Mouse (Mus musculus) heart, embryonic 10.5 days (tissue): Measurements from ENCODE around the gene E2f4. TPM values are rescaled to one million over a fixed set of nuclear protein-coding genes. Genes with fewer than 3 reads are reported as not detected.

Experiments
- DNase-seq: peaks from one replicate; pipeline ENCODE4 v3.0.0-alpha.2; 2017; ENCODE audit warnings: low spot score
- H3K27ac ChIP-seq: fragments of 300-500 bp; sonication (generic); 2 replicates; pipeline ENCODE4 v1.5.1; 2016; ENCODE audit warnings: mild to moderate bottlenecking
- H3K27me3 ChIP-seq: fragments of 300-500 bp; sonication (generic); 2 replicates; pipeline ENCODE4 v1.6.1; 2016; ENCODE audit warnings: mild to moderate bottlenecking; ENCODE audit not compliant: poor library complexity, insufficient read depth, severe bottlenecking
- H3K36me3 ChIP-seq: fragments of 300-500 bp; sonication (generic); 2 replicates; pipeline ENCODE4 v1.6.1; 2016; ENCODE audit warnings: mild to moderate bottlenecking, moderate library complexity
- H3K4me1 ChIP-seq: fragments of 300-500 bp; sonication (generic); 2 replicates; pipeline ENCODE4 v1.6.1; 2016; ENCODE audit warnings: mild to moderate bottlenecking
- H3K4me3 ChIP-seq: fragments of 300-500 bp; sonication (generic); 2 replicates; pipeline ENCODE4 v1.5.1; 2016; ENCODE audit warnings: mild to moderate bottlenecking, moderate library complexity
- H3K9me3 ChIP-seq: fragments of 300-500 bp; sonication (generic); 2 replicates; pipeline ENCODE4 v1.6.1; 2016; ENCODE audit warnings: mild to moderate bottlenecking, moderate library complexity
- whole genome bisulfite sequencing: fragments of 180-500 bp; shearing (Covaris S2); methylation state at CpG from one replicate; pipeline ENCODE4 v1.1.7; 2016; 5-methylcytosine and 5-hydroxymethylcytosine counted together
- polyA plus RNA-seq: library from polyadenylated mRNA; unstranded; fragments of >200 nt; fragmentation: Nextera tagmentation; extraction: Ambion mirVana; gene quantifications from 2 replicates; pipeline ENCODE4 v1.2.1, GENCODE M21; 2016

E2f4 gene
- polyA plus RNA-seq = 91.4 and 114 TPM in 2 replicates

DNA sequence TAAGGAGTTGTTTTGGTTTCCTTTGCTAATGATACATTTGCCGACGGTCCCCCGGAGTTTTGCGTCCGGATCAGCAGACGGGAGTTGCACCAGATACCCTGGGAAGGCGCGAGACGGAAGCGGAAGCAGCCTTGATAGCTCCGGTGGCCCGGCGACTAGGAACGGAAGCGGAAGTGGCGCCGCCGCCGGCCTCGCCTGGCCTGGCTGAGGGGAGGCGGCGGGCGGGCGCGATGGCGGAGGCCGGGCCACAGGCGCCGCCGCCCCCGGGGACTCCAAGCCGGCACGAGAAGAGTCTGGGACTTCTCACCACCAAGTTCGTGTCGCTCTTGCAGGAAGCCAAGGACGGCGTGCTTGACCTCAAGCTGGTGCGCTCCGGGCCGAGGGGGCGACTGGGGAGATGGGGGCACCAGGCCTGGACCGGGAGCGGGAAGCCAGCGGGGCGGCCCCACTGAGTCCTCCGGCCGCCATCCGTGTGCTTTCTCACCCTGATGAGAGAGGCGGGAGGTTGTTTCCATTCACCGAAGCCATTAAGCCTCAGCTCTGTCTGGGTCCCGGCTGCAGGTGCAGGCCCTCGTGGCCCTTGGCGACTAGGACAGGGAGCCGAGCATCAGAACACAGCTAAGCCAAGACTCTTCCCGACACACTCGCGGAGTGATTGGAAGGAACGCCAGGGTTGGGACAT is at the start of gene E2f4:
TSS of gene E2f4 (plus strand) at position 153 of the 682 bp plus-strand sequence.
- peak within 1 kb of the TSS; percentile 90 for H3K27ac ChIP-seq
- H3K4me3 ChIP-seq = peak within 1 kb of the TSS; percentile 78
- H3K9me3 ChIP-seq = no peaks in the 10 kb centered on the region
- H3K36me3 ChIP-seq = peaks cover 40% of the 10 kb centered on the region
- peaks cover 41% of the 10 kb centered on the region for H3K4me1 ChIP-seq
- under 1% methylated on average over 58 of the region's 58 CpGs for WGBS
- peak; percentile 97 for DNase-seq
- peaks cover 28% of the 10 kb centered on the region for H3K27me3 ChIP-seq

DNA sequence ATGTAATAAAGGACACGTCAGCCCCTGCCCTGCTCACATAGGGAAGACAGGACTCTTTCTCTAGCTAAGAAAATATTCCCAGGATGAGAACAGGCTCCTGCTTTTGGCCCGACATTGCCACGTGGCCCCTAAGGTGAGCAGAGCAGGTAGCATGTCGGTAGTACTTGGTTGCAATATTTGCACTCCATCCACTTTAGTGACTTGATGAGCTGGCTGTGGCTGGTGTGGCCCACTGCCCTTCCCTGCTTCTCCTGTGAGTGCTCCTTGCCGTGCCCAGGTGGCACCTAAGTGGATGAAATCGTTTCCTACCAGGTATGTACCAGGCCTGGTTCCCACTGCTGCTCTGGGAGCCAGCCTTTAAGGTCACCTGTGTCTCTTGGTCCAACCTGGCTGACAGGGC is 45.5 kb upstream of the E2f4 start:
- peaks cover 31% of the 10 kb centered on the region for H3K4me1 ChIP-seq
- H3K27ac ChIP-seq = no peak overlapping the region
- peaks cover 24% of the 10 kb centered on the region for H3K27me3 ChIP-seq
- no peaks in the 10 kb centered on the region for H3K9me3 ChIP-seq
- 90% methylated on average over 6 of the region's 6 CpGs for WGBS
- no peak for DNase-seq
- peaks cover 63% of the 10 kb centered on the region for H3K36me3 ChIP-seq
- no peak overlapping the region for H3K4me3 ChIP-seq

DNA sequence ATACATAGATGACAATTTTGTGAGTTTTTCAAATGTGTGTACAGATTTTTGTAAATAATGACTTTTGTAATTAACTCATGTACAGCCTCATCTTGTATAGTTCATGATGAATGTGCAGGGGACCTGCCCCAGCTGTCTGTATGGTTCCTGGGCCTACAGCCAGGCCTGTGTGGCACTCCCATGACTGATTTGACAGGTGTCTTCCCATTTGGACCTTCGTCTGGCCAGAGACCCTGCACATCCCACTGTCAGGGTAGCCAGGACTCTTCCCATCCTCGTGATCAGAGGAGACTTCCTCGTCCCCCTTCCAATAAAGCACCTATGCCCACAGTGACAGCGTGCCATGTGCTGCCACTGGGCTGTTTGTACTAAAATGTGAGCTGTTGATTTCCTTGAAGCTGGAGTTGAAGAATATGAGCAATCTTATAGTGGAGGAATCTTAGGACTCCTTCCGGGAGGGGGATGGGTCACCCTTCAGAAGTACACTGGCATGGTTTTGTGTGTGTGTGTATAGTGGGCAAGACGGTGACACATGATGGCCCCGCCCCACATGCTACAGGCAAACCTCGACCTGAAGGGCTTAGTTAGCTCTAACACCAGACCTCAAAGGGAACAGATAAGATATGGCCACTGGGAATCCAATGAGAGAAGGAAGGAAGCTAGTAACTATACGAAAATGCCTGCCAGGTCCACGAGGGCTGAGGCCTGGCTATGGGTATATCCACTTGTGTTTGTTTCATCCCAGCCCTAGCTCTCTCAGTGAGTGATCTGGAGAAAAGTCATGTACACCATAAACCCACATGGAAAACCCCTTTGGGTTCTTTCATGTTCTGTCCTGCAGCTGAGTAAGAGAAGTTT is 44.6 kb upstream of the E2f4 start:
- Histone ChIP-seq H3K4me1 (peaks cover 31% of the 10 kb centered on the region), H3K36me3 (peaks cover 53% of the 10 kb centered on the region), H3K27ac (no peak overlapping the region), H3K27me3 (peaks cover 34% of the 10 kb centered on the region), H3K4me3 (no peak overlapping the region), H3K9me3 (no peaks in the 10 kb centered on the region)
- 63% methylated on average over 10 of the region's 10 CpGs for WGBS
- no peak for DNase-seq

DNA sequence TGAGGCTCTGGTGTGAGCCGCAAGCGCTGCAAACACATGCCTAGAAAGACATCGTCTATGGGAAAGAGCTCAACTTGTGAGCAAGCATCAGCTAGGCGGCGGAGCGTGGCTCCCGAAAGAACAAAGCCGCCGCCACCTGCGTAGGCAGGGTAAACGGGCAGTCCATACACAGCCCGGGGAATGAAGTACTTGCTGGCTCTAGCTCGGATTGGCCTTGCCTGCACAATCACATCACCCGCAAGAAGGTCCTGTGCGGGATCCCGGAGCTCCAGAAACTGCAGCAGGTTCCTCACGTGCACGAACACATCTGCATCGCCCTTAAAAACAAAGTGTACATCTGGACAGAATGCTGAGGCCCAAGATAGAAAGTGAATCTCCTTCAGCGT is 43.7 kb upstream of the E2f4 start:
- 47% methylated on average over 20 of the region's 20 CpGs for WGBS
- peaks cover 37% of the 10 kb centered on the region for H3K4me1 ChIP-seq

DNA sequence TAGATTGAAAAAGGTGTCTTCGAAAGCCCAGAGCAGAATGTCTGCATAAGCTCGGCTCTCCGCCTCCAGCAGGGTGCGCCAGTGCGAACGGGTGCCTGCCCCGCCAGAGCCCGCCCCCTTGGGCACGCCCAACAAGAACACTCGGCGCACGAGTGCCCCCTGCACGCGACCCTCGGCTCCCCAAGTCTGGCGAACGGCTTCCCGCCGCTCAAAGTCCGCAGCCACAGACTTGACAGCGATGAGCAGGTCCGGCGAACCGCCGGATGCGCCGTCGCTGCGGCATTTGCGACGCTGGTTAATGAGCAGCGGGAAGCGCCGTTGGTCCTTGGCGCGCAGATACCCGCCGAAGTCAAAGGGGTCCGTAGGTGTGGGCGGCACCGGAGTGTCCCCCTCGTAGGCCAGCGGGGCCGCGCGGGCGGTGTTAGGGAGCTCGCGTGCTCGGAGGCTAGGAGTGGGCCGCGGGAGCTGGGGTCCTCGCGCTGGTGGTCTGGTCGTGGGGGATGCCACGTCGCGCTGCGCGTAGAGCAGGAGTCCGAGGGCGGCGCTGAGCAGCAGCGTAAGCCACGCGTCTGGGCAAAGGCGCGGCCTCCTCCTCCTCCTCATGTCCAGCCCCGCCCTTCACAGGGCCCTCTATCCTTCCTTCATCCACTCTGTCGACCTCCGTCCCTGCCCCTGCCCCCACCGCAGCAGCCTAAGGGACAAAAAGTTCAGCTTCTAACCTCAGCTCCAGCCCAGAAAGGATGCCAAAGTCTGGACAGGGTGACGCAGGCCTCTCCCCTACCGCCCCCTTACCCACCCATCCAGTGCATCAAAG is 43.1 kb upstream of the E2f4 start:
- Histone ChIP-seq H3K36me3 (peaks cover 39% of the 10 kb centered on the region), H3K27me3 (peaks cover 48% of the 10 kb centered on the region), H3K4me3 (peak overlapping the region; percentile 78), H3K9me3 (no peaks in the 10 kb centered on the region), H3K27ac (peak overlapping the region; percentile 89), H3K4me1 (peaks cover 43% of the 10 kb centered on the region)
- WGBS = under 1% methylated on average over 74 of the region's 74 CpGs
- DNase-seq = peak; percentile 92

More for the DNA sequence above, 43.7 kb upstream of the E2f4 start:
- no peak for DNase-seq
- Histone ChIP-seq H3K36me3 (peaks cover 45% of the 10 kb centered on the region), H3K9me3 (no peaks in the 10 kb centered on the region), H3K4me3 (peak overlapping the region; percentile 78), H3K27me3 (peaks cover 42% of the 10 kb centered on the region), H3K27ac (peak overlapping the region; percentile 89)

DNA sequence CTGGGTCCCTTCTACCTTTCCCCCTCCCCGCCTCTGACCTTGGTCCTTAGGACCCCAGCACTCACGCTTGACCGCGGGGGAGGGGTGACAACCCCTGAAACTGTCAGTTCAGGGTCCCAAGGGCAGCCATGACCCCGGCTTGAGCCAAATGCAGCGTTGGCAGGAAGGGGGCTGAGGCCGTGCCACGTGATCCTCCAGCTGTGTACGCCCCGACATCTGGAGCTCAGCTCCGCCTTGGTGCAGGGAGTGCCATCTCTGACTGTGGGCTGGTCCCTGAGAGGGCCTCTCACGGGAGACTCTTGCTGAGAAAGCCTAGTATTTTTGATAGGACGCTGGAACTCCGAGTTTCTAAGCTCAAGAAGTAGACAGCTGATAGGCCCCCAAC is 42.5 kb upstream of the E2f4 start, which contains the start of gene B3gnt9:
TSS of gene B3gnt9 (minus strand) at position 188 of the 385 bp plus-strand sequence.
- DNase-seq = peak; percentile 90
- 2% methylated on average over 14 of the region's 14 CpGs for WGBS
- peaks cover 49% of the 10 kb centered on the region for H3K4me1 ChIP-seq
- peak within 1 kb of the TSS; percentile 78 for H3K4me3 ChIP-seq
- peaks cover 54% of the 10 kb centered on the region for H3K27me3 ChIP-seq
- H3K27ac ChIP-seq = peak within 1 kb of the TSS; percentile 89
- H3K36me3 ChIP-seq = peaks cover 33% of the 10 kb centered on the region
- no peaks in the 10 kb centered on the region for H3K9me3 ChIP-seq

DNA sequence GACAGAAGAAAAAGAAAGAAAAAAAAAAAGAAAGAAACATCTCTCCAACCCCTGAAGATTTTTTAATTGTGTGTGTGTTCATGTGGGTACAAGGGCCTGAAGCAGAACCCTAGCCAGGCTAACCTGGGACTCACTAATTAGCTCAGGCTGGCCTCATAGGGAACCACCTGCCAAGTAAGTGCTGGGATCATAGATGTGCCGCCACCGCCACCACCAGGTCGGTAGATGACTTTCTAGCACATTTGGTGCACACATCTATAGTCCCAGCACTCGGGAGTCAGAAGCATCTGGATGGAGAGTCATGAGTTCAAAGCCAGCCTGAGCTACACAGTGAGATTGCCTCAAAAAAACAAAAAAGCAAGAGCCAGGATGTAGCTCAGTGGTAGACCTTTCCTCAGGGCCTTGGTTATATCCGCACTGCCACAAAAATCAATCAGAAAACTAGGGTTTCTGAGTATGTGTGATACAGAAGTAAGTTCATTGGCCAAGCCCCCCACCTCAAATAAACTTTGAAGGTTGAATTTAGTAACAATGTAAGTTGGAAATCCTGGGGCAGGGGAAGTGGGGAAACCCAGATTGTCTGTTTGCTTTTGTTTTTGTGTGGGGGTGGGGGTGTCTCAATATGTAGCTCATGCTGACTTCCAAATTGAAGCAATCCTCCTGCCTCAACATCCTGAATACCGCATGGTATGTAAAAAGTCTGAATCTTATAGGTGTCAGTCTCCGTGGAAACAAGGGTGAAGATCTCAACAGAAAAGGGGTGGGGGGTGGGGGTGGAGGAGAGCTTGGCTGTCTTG is 39.9 kb upstream of the E2f4 start:
- Histone ChIP-seq H3K27me3 (peaks cover 80% of the 10 kb centered on the region), H3K27ac (no peak overlapping the region), H3K4me3 (no peak overlapping the region), H3K36me3 (peaks cover 9% of the 10 kb centered on the region; the same call in 1 of the 2 replicates), H3K4me1 (peaks cover 50% of the 10 kb centered on the region), H3K9me3 (no peaks in the 10 kb centered on the region)
- 56% methylated on average over 7 of the region's 7 CpGs for WGBS
- DNase-seq = no peak

DNA sequence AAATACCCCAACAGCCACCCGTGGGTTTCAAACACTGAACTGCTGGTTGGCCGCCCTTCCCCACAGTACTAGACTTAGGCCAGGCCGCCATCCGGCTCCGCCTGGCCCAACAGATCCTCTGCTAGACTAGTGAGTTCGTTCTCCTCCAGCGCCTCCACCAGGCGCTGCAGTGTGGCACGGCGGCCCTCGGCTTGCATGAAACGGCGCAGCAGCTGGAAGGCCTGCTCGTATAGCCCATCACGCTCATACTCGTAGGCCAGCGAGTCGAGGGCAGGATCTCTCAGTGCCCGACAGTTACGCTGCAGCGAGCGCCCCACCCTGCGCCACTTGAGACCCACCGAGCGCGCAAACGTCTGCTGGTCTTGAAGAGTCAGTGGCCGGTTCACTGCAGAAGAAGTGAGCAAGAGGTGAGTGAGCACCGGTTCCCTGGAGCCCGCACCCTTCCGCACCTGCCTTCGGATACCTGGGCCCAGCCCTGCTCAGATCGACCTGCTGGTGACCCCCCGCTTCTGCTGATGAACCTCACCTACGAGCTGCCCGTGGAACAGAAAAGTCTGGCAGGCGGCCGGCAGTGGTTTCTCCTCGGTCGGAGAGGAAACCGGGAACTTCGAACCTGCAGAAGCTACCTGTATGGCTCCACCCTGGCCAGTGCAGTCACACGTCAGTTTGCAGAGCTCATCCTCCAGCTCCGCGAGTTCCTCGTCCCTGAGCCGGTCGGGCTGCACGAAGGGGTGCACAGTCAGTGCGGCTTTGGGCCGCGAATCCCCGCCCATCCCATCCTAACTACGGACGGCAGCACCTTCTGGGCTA is 38.3 kb upstream of the E2f4 start:
- 2% methylated on average over 55 of the region's 55 CpGs for WGBS
- H3K27me3 ChIP-seq = peaks cover 95% of the 10 kb centered on the region

DNA sequence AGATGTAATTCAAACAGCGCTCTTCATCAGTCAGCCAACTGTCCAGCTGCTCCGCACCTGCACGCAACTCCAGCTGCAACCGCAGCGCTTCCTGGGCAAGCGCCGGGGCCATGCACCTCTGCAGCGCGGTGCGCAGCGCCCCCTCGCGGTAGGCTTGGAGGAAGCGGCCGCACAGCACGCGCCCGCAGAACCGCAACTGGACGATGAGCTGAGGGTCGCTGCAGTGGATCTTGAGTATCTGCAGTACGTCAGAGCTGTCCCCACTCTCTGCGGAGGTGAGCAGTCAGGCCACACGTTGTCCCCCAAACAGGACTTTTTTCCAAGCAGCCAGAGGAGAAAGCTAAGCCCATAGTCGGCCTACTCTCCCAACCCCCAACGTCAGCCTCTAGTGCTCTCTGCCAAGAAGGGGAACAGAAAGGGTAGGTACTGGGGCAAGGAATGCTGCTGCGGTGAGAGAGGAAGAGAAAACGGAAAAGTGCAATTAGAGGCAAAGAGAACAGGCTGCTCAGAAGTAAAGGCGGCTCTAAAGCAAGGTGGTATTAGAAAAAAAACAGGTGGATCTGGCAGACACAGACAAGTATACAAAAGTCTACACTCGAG is 37.6 kb upstream of the E2f4 start:
- Histone ChIP-seq H3K27me3 (peaks cover 99% of the 10 kb centered on the region), H3K4me3 (peak overlapping the region; percentile 62), H3K36me3 (no peaks in the 10 kb centered on the region), H3K4me1 (peaks cover 33% of the 10 kb centered on the region), H3K27ac (no peak overlapping the region), H3K9me3 (no peaks in the 10 kb centered on the region)
- WGBS = 5% methylated on average over 30 of the region's 30 CpGs
- DNase-seq = peak; percentile 90

More for the DNA sequence above, 38.3 kb upstream of the E2f4 start:
- H3K4me1 ChIP-seq = peaks cover 38% of the 10 kb centered on the region
- DNase-seq = no peak
- peak overlapping the region; percentile 19; the same call in 1 of the 2 replicates for H3K27ac ChIP-seq
- H3K9me3 ChIP-seq = no peaks in the 10 kb centered on the region
- no peaks in the 10 kb centered on the region for H3K36me3 ChIP-seq
- peak overlapping the region; percentile 62 for H3K4me3 ChIP-seq

DNA sequence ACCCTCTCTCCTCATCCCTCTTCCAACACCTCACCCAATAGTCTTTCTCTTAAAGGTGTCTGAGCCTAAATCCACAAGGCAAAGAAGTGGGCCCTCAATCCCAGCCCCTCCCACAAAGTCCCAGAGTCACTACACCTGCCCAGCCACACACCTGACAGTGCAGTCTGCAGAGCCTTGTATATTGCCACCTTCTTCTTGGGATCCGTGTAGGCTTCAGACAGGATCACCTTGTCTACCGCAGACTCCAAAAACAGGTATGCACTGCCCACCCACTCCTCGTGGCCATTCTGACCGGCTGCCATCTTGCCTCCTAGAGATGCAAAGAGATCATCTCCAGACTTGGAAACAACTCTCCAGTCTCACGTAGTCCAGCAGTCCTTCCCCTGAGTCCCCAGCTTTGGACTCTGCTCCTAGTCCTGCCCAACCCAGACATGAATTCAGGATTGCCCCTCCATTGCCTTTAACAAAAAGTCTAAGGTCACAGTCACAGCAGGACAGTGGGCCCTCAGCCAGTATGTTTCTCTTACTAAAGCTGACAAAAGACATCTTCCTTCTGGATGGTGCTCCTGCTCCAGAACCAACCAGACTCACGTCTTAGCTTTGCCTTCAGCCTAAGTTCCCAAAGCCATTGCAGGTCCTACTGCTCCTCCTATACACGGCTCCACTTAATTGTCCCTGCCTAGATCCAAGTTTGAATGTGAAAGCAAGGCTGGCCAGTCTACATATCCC is 36.9 kb upstream of the E2f4 start:
- Histone ChIP-seq H3K4me3 (no peak overlapping the region), H3K9me3 (no peaks in the 10 kb centered on the region), H3K27ac (no peak overlapping the region), H3K4me1 (peaks cover 32% of the 10 kb centered on the region), H3K27me3 (peaks cover 99% of the 10 kb centered on the region), H3K36me3 (no peaks in the 10 kb centered on the region)
- DNase-seq = no peak
- 64% methylated on average over 7 of the region's 7 CpGs for WGBS
